Mouse (Mus musculus): ENCODE measurements at regions not wholly inside any gene's neighbourhood (a gene's known extent, or its start where the extent isn't known, plus 50 kb on each side); places are given as distances from the start of the nearest gene placed in this dataset.

- Histone ChIP-seq H3K4me2 (ENCODE audit: low read depth) (no peak overlapping the region), H3K27ac (ENCODE audit: low read depth, low read length) (no peak overlapping the region), H3K4me1 (ENCODE audit: control insufficient read depth, insufficient read depth, low read length) (no peaks in the 10 kb centered on the region), H3K9ac (ENCODE audit: low read length) (no peak overlapping the region), H3K27me3 (ENCODE audit: control insufficient read depth, insufficient read depth, low read length) (no peaks in the 10 kb centered on the region), H3K9me3 (ENCODE audit: control insufficient read depth, low read length) (no peaks in the 10 kb centered on the region), H3K36me3 (ENCODE audit: control insufficient read depth, insufficient read depth, low read length) (no peaks in the 10 kb centered on the region), H3K4me3 (ENCODE audit: low read depth, low read length) (no peak overlapping the region)
- DNase-seq (ENCODE audit: low spot score) (no peak), ATAC-seq (ENCODE audit: insufficient read depth, low FRiP score, low TSS enrichment) (no peak)
- 86% methylated on average over 3 of the region's 3 CpGs for WGBS
These were observed 245.3 kb upstream of the Prep start for GRCm38 (mm10) chr10:44821666-44822065.

DNA sequence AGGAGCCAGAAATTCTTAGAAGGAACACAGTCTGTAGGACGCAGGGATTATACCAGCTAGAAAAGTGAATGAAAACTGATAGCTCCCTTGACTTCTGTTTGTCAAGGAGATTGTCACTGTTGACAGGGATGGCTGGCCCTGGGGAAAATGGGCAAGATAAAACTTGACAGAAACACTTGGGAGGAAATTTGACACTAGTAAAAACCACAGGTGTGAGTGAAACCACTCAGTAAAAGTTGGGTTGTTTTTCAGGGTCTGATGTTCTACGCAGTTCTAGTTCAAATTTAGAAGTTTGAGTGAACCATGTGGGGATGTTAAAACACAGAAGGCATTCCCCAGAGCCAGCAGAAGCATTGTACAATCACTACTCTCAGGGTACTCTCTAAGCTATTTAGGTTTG is 246.6 kb upstream of the Prep start:
- H3K27ac ChIP-seq (ENCODE audit: low read depth, low read length) = no peak overlapping the region
- H3K4me2 ChIP-seq (ENCODE audit: low read depth) = no peak overlapping the region
- WGBS = 75% methylated on average over 2 of the region's 2 CpGs
- no peak overlapping the region for H3K4me3 ChIP-seq (ENCODE audit: low read depth, low read length)
- ATAC-seq (ENCODE audit: insufficient read depth, low FRiP score, low TSS enrichment) (no peak), DNase-seq (ENCODE audit: low spot score) (no peak)
- no peaks in the 10 kb centered on the region for H3K27me3 ChIP-seq (ENCODE audit: control insufficient read depth, insufficient read depth, low read length)
- no peaks in the 10 kb centered on the region for H3K36me3 ChIP-seq (ENCODE audit: control insufficient read depth, insufficient read depth, low read length)
- no peaks in the 10 kb centered on the region for H3K4me1 ChIP-seq (ENCODE audit: control insufficient read depth, insufficient read depth, low read length)
- no peaks in the 10 kb centered on the region for H3K9me3 ChIP-seq (ENCODE audit: control insufficient read depth, low read length)
- H3K9ac ChIP-seq (ENCODE audit: low read length) = no peak overlapping the region

GRCm38 (mm10) chr10:44819361-44819760 is 247.6 kb upstream of the Prep start:
- H3K36me3 ChIP-seq (ENCODE audit: control insufficient read depth, insufficient read depth, low read length) = no peaks in the 10 kb centered on the region
- H3K9ac ChIP-seq (ENCODE audit: low read length) = no peak overlapping the region
- WGBS = 94% methylated on average over 2 of the region's 2 CpGs
- DNase-seq (ENCODE audit: low spot score) (no peak), ATAC-seq (ENCODE audit: insufficient read depth, low FRiP score, low TSS enrichment) (no peak)
- no peak overlapping the region for H3K4me2 ChIP-seq (ENCODE audit: low read depth)
- no peaks in the 10 kb centered on the region for H3K4me1 ChIP-seq (ENCODE audit: control insufficient read depth, insufficient read depth, low read length)
- H3K27ac ChIP-seq (ENCODE audit: low read depth, low read length) = no peak overlapping the region
- no peaks in the 10 kb centered on the region for H3K9me3 ChIP-seq (ENCODE audit: control insufficient read depth, low read length)
- H3K4me3 ChIP-seq (ENCODE audit: low read depth, low read length) = no peak overlapping the region
- no peaks in the 10 kb centered on the region for H3K27me3 ChIP-seq (ENCODE audit: control insufficient read depth, insufficient read depth, low read length)

- ATAC-seq (ENCODE audit: insufficient read depth, low FRiP score, low TSS enrichment) (no peak), DNase-seq (ENCODE audit: low spot score) (no peak)
- Histone ChIP-seq H3K36me3 (ENCODE audit: control insufficient read depth, insufficient read depth, low read length) (no peaks in the 10 kb centered on the region), H3K4me3 (ENCODE audit: low read depth, low read length) (no peak overlapping the region), H3K27ac (ENCODE audit: low read depth, low read length) (no peak overlapping the region), H3K27me3 (ENCODE audit: control insufficient read depth, insufficient read depth, low read length) (no peaks in the 10 kb centered on the region), H3K4me1 (ENCODE audit: control insufficient read depth, insufficient read depth, low read length) (no peaks in the 10 kb centered on the region), H3K9ac (ENCODE audit: low read length) (no peak overlapping the region), H3K9me3 (ENCODE audit: control insufficient read depth, low read length) (no peaks in the 10 kb centered on the region), H3K4me2 (ENCODE audit: low read depth) (no peak overlapping the region)
- WGBS = 90% methylated on average over 1 of the region's 1 CpGs
These were observed 248.4 kb upstream of the Prep start for GRCm38 (mm10) chr10:44818615-44819014.

DNA sequence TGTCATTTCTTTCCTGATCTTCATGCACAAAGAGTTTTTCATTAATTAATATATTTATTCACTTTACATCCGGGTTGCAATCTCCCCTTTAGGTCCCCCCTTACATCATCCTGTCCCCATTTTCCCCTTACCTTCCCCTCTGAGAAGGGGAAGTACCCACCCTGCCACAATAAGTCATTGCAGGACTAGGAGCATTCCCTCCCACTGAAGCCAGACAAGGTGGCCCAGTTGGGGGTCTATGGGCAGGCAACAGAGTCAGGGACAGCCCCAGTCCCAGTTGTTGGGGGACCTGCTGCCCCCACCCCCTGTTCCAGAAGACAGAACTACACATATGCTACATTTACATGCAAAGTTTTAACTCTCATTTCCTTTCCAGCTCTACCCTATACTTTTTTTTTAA is 267.9 kb upstream of the Prdm1 start:
- no peak for DNase-seq (ENCODE audit: low spot score)
- WGBS = 76% methylated on average over 1 of the region's 1 CpGs

GRCm38 (mm10) chr10:44785386-44785785 is 257.1 kb upstream of the Prdm1 start:
- Histone ChIP-seq H3K4me1 (ENCODE audit: control insufficient read depth, insufficient read depth, low read length) (no peaks in the 10 kb centered on the region), H3K27me3 (ENCODE audit: control insufficient read depth, insufficient read depth, low read length) (no peaks in the 10 kb centered on the region), H3K4me2 (ENCODE audit: low read depth) (no peak overlapping the region), H3K9ac (ENCODE audit: low read length) (no peak overlapping the region), H3K9me3 (ENCODE audit: control insufficient read depth, low read length) (no peaks in the 10 kb centered on the region), H3K27ac (ENCODE audit: low read depth, low read length) (no peak overlapping the region), H3K4me3 (ENCODE audit: low read depth, low read length) (no peak overlapping the region), H3K36me3 (ENCODE audit: control insufficient read depth, insufficient read depth, low read length) (no peaks in the 10 kb centered on the region)
- ATAC-seq (ENCODE audit: insufficient read depth, low FRiP score, low TSS enrichment) (no peak), DNase-seq (ENCODE audit: low spot score) (no peak)
- WGBS = 54% methylated on average over 6 of the region's 6 CpGs

More for the DNA sequence above, 267.9 kb upstream of the Prdm1 start:
- H3K4me2 ChIP-seq (ENCODE audit: low read depth) = no peak overlapping the region
- H3K9ac ChIP-seq (ENCODE audit: low read length) = no peak overlapping the region
- no peaks in the 10 kb centered on the region for H3K27me3 ChIP-seq (ENCODE audit: control insufficient read depth, insufficient read depth, low read length)
- H3K27ac ChIP-seq (ENCODE audit: low read depth, low read length) = no peak overlapping the region
- ATAC-seq (ENCODE audit: insufficient read depth, low FRiP score, low TSS enrichment) = no peak
- H3K36me3 ChIP-seq (ENCODE audit: control insufficient read depth, insufficient read depth, low read length) = no peaks in the 10 kb centered on the region
- no peaks in the 10 kb centered on the region for H3K4me1 ChIP-seq (ENCODE audit: control insufficient read depth, insufficient read depth, low read length)
- no peaks in the 10 kb centered on the region for H3K9me3 ChIP-seq (ENCODE audit: control insufficient read depth, low read length)
- H3K4me3 ChIP-seq (ENCODE audit: low read depth, low read length) = no peak overlapping the region

- Histone ChIP-seq H3K4me3 (ENCODE audit: low read depth, low read length) (no peak overlapping the region), H3K9ac (ENCODE audit: low read length) (no peak overlapping the region), H3K4me1 (ENCODE audit: control insufficient read depth, insufficient read depth, low read length) (no peaks in the 10 kb centered on the region), H3K27me3 (ENCODE audit: control insufficient read depth, insufficient read depth, low read length) (no peaks in the 10 kb centered on the region), H3K4me2 (ENCODE audit: low read depth) (no peak overlapping the region), H3K27ac (ENCODE audit: low read depth, low read length) (no peak overlapping the region), H3K36me3 (ENCODE audit: control insufficient read depth, insufficient read depth, low read length) (no peaks in the 10 kb centered on the region), H3K9me3 (ENCODE audit: control insufficient read depth, low read length) (no peaks in the 10 kb centered on the region)
- WGBS = 87% methylated on average over 5 of the region's 5 CpGs
- no peak for ATAC-seq (ENCODE audit: insufficient read depth, low FRiP score, low TSS enrichment)
- no peak for DNase-seq (ENCODE audit: low spot score)
These were observed 252.2 kb upstream of the Prdm1 start for GRCm38 (mm10) chr10:44780381-44780958.

GRCm38 (mm10) chr10:44779568-44780207 is 251.4 kb upstream of the Prdm1 start:
- no peak for DNase-seq (ENCODE audit: low spot score)
- WGBS = 82% methylated on average over 8 of the region's 8 CpGs

DNA sequence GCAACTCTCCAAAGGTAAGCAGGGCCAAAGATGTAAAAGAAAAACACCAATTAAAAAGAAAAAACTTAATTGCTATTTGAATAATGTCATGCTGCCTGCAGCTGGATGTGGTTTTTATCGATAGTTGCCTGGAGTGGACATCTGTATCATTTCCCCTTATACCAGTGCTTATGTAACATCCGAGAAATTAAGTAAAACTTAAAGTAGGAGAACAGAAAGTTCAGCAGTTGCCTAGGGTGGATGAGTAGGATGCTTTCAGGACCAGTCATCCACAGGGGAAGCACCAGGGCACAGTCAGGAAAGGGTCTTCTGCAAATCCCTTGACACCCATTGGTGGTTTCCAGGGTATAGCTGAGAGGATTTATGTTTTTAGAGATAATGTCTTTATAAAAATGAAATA is 248.9 kb upstream of the Prdm1 start:
- H3K9me3 ChIP-seq (ENCODE audit: control insufficient read depth, low read length) = no peaks in the 10 kb centered on the region
- no peaks in the 10 kb centered on the region for H3K36me3 ChIP-seq (ENCODE audit: control insufficient read depth, insufficient read depth, low read length)
- H3K4me3 ChIP-seq (ENCODE audit: low read depth, low read length) = no peak overlapping the region
- no peak for ATAC-seq (ENCODE audit: insufficient read depth, low FRiP score, low TSS enrichment)
- WGBS = 91% methylated on average over 2 of the region's 2 CpGs
- DNase-seq (ENCODE audit: low spot score) = no peak
- H3K27ac ChIP-seq (ENCODE audit: low read depth, low read length) = no peak overlapping the region
- no peaks in the 10 kb centered on the region for H3K27me3 ChIP-seq (ENCODE audit: control insufficient read depth, insufficient read depth, low read length)
- no peaks in the 10 kb centered on the region for H3K4me1 ChIP-seq (ENCODE audit: control insufficient read depth, insufficient read depth, low read length)
- H3K9ac ChIP-seq (ENCODE audit: low read length) = no peak overlapping the region
- H3K4me2 ChIP-seq (ENCODE audit: low read depth) = no peak overlapping the region

More at GRCm38 (mm10) chr10:44779568-44780207, 251.4 kb upstream of the Prdm1 start:
- Histone ChIP-seq H3K9ac (ENCODE audit: low read length) (no peak overlapping the region), H3K4me3 (ENCODE audit: low read depth, low read length) (no peak overlapping the region), H3K4me1 (ENCODE audit: control insufficient read depth, insufficient read depth, low read length) (no peaks in the 10 kb centered on the region), H3K36me3 (ENCODE audit: control insufficient read depth, insufficient read depth, low read length) (no peaks in the 10 kb centered on the region), H3K27me3 (ENCODE audit: control insufficient read depth, insufficient read depth, low read length) (no peaks in the 10 kb centered on the region), H3K4me2 (ENCODE audit: low read depth) (no peak overlapping the region), H3K27ac (ENCODE audit: low read depth, low read length) (no peak overlapping the region), H3K9me3 (ENCODE audit: control insufficient read depth, low read length) (no peaks in the 10 kb centered on the region)
- ATAC-seq (ENCODE audit: insufficient read depth, low FRiP score, low TSS enrichment) = no peak
